Mouse (Mus musculus): ENCODE results near the gene Gm11214. TPM values are rescaled to one million over a fixed set of nuclear protein-coding genes. Genes with fewer than 3 reads are reported as not detected.

Gene Gm11214
- polyA plus RNA-seq, 1 experiment, result not detected

DNA sequence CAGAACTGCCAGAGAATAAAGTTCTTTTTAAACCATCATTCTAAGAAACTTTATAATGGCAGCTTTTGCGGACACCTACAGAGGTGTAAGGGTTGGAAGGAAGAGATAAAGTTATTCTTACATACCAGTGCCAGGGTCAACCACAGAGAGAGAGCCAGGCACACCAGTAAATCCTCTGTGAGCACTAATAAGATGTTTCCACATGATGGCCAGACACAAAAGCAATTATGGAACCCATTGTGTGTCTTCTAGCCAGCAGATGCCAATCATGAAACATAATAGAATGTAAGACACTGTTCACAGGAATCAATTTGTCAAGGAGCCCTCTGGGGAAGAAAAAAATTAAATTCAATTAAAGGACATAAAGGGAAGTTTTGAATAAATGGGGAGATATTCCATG, 1.8 kb downstream of the Gm11214 start:
- no peaks in the 10 kb centered on the region for H3K36me3 ChIP-seq (ENCODE audit: control insufficient read depth, insufficient read depth, low read length)
- TF ChIP-seq POLR2A (IDR thresholded peaks at IDR 0.05; ENCODE audit: control insufficient read depth, low read depth, low read length) (no peak), CTCF (IDR thresholded peaks at IDR 0.05; ENCODE audit: control insufficient read depth, insufficient read depth, insufficient replicate concordance, low read depth, low read length) (no peak)
- no peaks in the 10 kb centered on the region for H3K4me1 ChIP-seq (ENCODE audit: control insufficient read depth, insufficient read depth, low read length)
- H3K27ac ChIP-seq (ENCODE audit: control insufficient read depth, insufficient read depth, low read depth, low read length), result no peak overlapping the region
- H3K27me3 ChIP-seq (ENCODE audit: control insufficient read depth, insufficient read depth, low read length), result no peaks in the 10 kb centered on the region
- H3K4me3 ChIP-seq (ENCODE audit: control insufficient read depth, low read depth, low read length), result no peak overlapping the region

DNA sequence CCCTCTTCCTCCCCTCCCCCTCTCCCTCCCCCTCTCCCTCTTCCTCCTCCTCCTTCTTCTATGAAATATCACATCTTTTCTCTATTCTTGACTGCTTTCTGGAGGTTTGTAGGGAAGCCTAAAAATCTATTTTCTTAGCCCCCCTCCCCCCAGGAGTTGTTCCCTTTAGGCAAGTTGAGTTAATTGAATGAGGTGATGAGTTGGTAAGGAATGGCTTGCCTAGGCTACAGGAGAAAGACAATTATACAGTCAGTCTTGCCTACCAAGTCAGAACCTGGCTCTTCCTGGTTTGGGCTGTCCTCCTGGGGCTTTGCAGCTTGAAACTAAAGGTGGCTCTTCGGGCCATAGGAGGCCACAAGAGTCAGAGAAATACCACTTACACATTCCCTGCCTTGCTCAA, 3.4 kb downstream of the Gm11214 start:
- Histone ChIP-seq H3K27ac (ENCODE audit: control insufficient read depth, insufficient read depth, low read depth, low read length) (no peak overlapping the region), H3K27me3 (ENCODE audit: control insufficient read depth, insufficient read depth, low read length) (no peaks in the 10 kb centered on the region)
- TF ChIP-seq POLR2A (IDR thresholded peaks at IDR 0.05; ENCODE audit: control insufficient read depth, low read depth, low read length) (no peak), CTCF (IDR thresholded peaks at IDR 0.05; ENCODE audit: control insufficient read depth, insufficient read depth, insufficient replicate concordance, low read depth, low read length) (no peak)

GRCm38 (mm10) chr4:63659086-63659485, 4.1 kb downstream of the Gm11214 start:
- Histone ChIP-seq H3K27me3 (ENCODE audit: control insufficient read depth, insufficient read depth, low read length) (no peaks in the 10 kb centered on the region), H3K4me1 (ENCODE audit: control insufficient read depth, insufficient read depth, low read length) (no peaks in the 10 kb centered on the region), H3K36me3 (ENCODE audit: control insufficient read depth, insufficient read depth, low read length) (no peaks in the 10 kb centered on the region), H3K4me3 (ENCODE audit: control insufficient read depth, low read depth, low read length) (no peak overlapping the region), H3K27ac (ENCODE audit: control insufficient read depth, insufficient read depth, low read depth, low read length) (no peak overlapping the region)
- TF ChIP-seq POLR2A (IDR thresholded peaks at IDR 0.05; ENCODE audit: control insufficient read depth, low read depth, low read length) (no peak), CTCF (IDR thresholded peaks at IDR 0.05; ENCODE audit: control insufficient read depth, insufficient read depth, insufficient replicate concordance, low read depth, low read length) (no peak)

More for the DNA sequence above, 3.4 kb downstream of the Gm11214 start:
- H3K36me3 ChIP-seq (ENCODE audit: control insufficient read depth, insufficient read depth, low read length), result no peaks in the 10 kb centered on the region
- no peaks in the 10 kb centered on the region for H3K4me1 ChIP-seq (ENCODE audit: control insufficient read depth, insufficient read depth, low read length)
- no peak overlapping the region for H3K4me3 ChIP-seq (ENCODE audit: control insufficient read depth, low read depth, low read length)

GRCm38 (mm10) chr4:63654381-63654780, 8.8 kb downstream of the Gm11214 start:
- Histone ChIP-seq H3K27me3 (ENCODE audit: control insufficient read depth, insufficient read depth, low read length) (no peaks in the 10 kb centered on the region), H3K27ac (ENCODE audit: control insufficient read depth, insufficient read depth, low read depth, low read length) (no peak overlapping the region), H3K4me1 (ENCODE audit: control insufficient read depth, insufficient read depth, low read length) (no peaks in the 10 kb centered on the region), H3K4me3 (ENCODE audit: control insufficient read depth, low read depth, low read length) (no peak overlapping the region), H3K36me3 (ENCODE audit: control insufficient read depth, insufficient read depth, low read length) (no peaks in the 10 kb centered on the region)
- TF ChIP-seq POLR2A (IDR thresholded peaks at IDR 0.05; ENCODE audit: control insufficient read depth, low read depth, low read length) (no peak), CTCF (IDR thresholded peaks at IDR 0.05; ENCODE audit: control insufficient read depth, insufficient read depth, insufficient replicate concordance, low read depth, low read length) (no peak)

DNA sequence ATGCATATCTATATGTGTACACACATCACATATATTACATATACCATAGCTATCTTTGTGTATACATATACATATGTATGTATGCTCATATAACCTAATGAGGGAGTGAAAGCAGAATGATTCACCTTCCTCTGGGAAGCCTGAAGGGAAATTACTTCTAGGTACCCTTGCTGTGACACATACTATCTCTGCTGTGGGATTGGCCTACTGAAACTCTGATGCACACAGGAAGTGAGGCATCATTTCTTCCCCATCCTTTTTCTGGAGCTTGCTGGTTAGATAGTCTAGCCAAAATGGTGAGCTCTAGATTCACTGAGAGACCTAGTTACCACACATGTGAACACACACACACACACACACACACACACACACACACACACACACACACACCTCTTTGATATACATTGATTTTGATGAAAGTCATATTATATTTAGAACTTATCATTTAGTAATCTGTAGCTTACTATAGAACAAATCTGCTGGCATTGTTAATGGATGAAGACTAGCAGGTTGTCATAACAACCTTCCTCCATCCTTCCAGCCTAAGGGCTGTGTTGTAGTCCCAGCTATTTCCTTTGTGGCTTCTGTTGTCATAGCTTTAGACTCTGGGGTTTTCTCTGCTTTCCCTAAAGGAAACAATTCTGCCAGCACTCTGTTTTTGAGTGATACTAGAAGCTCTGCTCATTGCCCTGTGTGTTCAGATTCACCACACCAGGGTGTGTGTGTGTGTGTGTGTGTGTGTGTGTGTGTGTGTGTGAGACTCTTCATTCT, 19.0 kb downstream of the Gm11214 start:
- Histone ChIP-seq H3K36me3 (ENCODE audit: control insufficient read depth, insufficient read depth, low read length) (no peaks in the 10 kb centered on the region), H3K4me3 (ENCODE audit: control insufficient read depth, low read depth, low read length) (no peak overlapping the region)

GRCm38 (mm10) chr4:63639842-63640241, 23.3 kb downstream of the Gm11214 start:
- no peaks in the 10 kb centered on the region for H3K36me3 ChIP-seq (ENCODE audit: control insufficient read depth, insufficient read depth, low read length)
- TF ChIP-seq POLR2A (IDR thresholded peaks at IDR 0.05; ENCODE audit: control insufficient read depth, low read depth, low read length) (no peak), CTCF (IDR thresholded peaks at IDR 0.05; ENCODE audit: control insufficient read depth, insufficient read depth, insufficient replicate concordance, low read depth, low read length) (no peak)

More for the DNA sequence above, 19.0 kb downstream of the Gm11214 start:
- Histone ChIP-seq H3K27me3 (ENCODE audit: control insufficient read depth, insufficient read depth, low read length) (no peaks in the 10 kb centered on the region), H3K27ac (ENCODE audit: control insufficient read depth, insufficient read depth, low read depth, low read length) (no peak overlapping the region), H3K4me1 (ENCODE audit: control insufficient read depth, insufficient read depth, low read length) (no peaks in the 10 kb centered on the region)
- no peak for TF ChIP-seq CTCF (IDR thresholded peaks at IDR 0.05; ENCODE audit: control insufficient read depth, insufficient read depth, insufficient replicate concordance, low read depth, low read length)
- no peak for TF ChIP-seq POLR2A (IDR thresholded peaks at IDR 0.05; ENCODE audit: control insufficient read depth, low read depth, low read length)

DNA sequence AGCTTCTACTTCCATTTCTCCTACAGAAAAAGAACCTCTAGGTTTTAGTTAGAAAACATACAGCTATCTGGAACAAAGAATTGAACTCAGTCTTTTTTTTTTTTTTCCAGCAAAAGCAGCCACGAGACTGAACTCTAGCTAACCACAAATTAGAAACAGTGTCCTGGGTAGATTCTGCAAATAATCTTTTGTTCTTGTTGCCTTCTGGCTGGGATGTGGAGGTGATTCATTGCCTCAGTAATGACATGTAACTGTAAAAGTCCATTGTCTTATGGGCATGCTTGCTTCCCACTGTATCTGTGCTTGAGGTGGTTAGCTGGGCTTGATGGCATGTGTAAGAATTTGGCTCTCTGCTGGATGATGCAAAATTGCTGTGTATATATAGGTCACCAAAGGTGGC, 24.6 kb downstream of the Gm11214 start:
- Histone ChIP-seq H3K4me3 (ENCODE audit: control insufficient read depth, low read depth, low read length) (no peak overlapping the region), H3K27ac (ENCODE audit: control insufficient read depth, insufficient read depth, low read depth, low read length) (no peak overlapping the region), H3K36me3 (ENCODE audit: control insufficient read depth, insufficient read depth, low read length) (no peaks in the 10 kb centered on the region), H3K27me3 (ENCODE audit: control insufficient read depth, insufficient read depth, low read length) (no peaks in the 10 kb centered on the region), H3K4me1 (ENCODE audit: control insufficient read depth, insufficient read depth, low read length) (no peaks in the 10 kb centered on the region)
- TF ChIP-seq POLR2A (IDR thresholded peaks at IDR 0.05; ENCODE audit: control insufficient read depth, low read depth, low read length) (no peak), CTCF (IDR thresholded peaks at IDR 0.05; ENCODE audit: control insufficient read depth, insufficient read depth, insufficient replicate concordance, low read depth, low read length) (no peak)

More at GRCm38 (mm10) chr4:63639842-63640241, 23.3 kb downstream of the Gm11214 start:
- Histone ChIP-seq H3K27me3 (ENCODE audit: control insufficient read depth, insufficient read depth, low read length) (no peaks in the 10 kb centered on the region), H3K4me3 (ENCODE audit: control insufficient read depth, low read depth, low read length) (no peak overlapping the region), H3K4me1 (ENCODE audit: control insufficient read depth, insufficient read depth, low read length) (no peaks in the 10 kb centered on the region), H3K27ac (ENCODE audit: control insufficient read depth, insufficient read depth, low read depth, low read length) (no peak overlapping the region)
